ENCODE assay signal across 21 mouse cellular contexts in genomic region chr6:36060411-36060810, GRCm38 (mm10).
DNase-seq lines count a peak whose midpoint lies in the region; ATAC-seq and TF ChIP-seq lines count a peak whose summit lies in the region.
"Had no signal": no experiment of that assay in that cellular context is flagged by ENCODE, and none has a peak within 500 bp of the region (broad histone marks: within the 10 kb centered on the region; RNA-seq: fewer than 3 reads in every experiment).

No protein-coding gene starts in this region.

- H3K4me1 ChIP-seq in lung, embryonic 14.5 days (ENCODE audit: insufficient read depth) = no peaks in the 10 kb centered on the region
- H3K4me1 ChIP-seq in midbrain, embryonic 10.5 days = no peaks in the 10 kb centered on the region
- H3K4me1 ChIP-seq: embryonic facial prominence, embryonic 13.5 days; forebrain, embryonic 13.5 days; forebrain, embryonic 15.5 days had no signal

- H3K4me3 ChIP-seq in lung, embryonic 14.5 days (ENCODE audit: low read depth, low read length) = no peak overlapping the region
- H3K4me3 ChIP-seq in midbrain, embryonic 10.5 days = no peak overlapping the region
- H3K4me3 ChIP-seq: embryonic facial prominence, embryonic 13.5 days; forebrain, embryonic 13.5 days; forebrain, embryonic 15.5 days had no signal

- no peak overlapping the region for H3K9ac ChIP-seq in lung, embryonic 14.5 days
- H3K9ac ChIP-seq: embryonic facial prominence, embryonic 13.5 days; forebrain, embryonic 13.5 days; forebrain, embryonic 15.5 days; forebrain, postnatal 0 days had no signal

- TF ChIP-seq CTCF in lung, embryonic 14.5 days (IDR thresholded peaks at IDR 0.05; ENCODE audit: low read depth) = no peak

- ATAC-seq in lung, embryonic 14.5 days (ENCODE audit: insufficient read depth) = no peak
- ATAC-seq: activated CD4-positive, CD25-positive, alpha-beta regulatory T cell, adult 4 months; forebrain, embryonic 13.5 days; forebrain, embryonic 15.5 days; forebrain, postnatal 0 days; Patski had no signal

- H3K27ac ChIP-seq in lung, embryonic 14.5 days (ENCODE audit: low read depth) = no peak overlapping the region
- H3K27ac ChIP-seq in midbrain, embryonic 10.5 days (replicated peaks) = no peak overlapping the region
- H3K27ac ChIP-seq: embryonic facial prominence, embryonic 13.5 days; forebrain, embryonic 13.5 days; forebrain, embryonic 15.5 days had no signal

- no peaks in the 10 kb centered on the region for H3K9me3 ChIP-seq in lung, embryonic 14.5 days (ENCODE audit: low read depth, low read length)
- H3K9me3 ChIP-seq in midbrain, embryonic 10.5 days (replicated peaks) = no peaks in the 10 kb centered on the region
- H3K9me3 ChIP-seq: embryonic facial prominence, embryonic 13.5 days; forebrain, embryonic 13.5 days; forebrain, embryonic 15.5 days had no signal

- no peaks in the 10 kb centered on the region for H3K27me3 ChIP-seq in lung, embryonic 14.5 days (ENCODE audit: insufficient read depth, low read length)
- no peaks in the 10 kb centered on the region for H3K27me3 ChIP-seq in midbrain, embryonic 10.5 days (ENCODE audit: low read depth, poor library complexity, severe bottlenecking)
- H3K27me3 ChIP-seq: embryonic facial prominence, embryonic 13.5 days; forebrain, embryonic 13.5 days; forebrain, embryonic 15.5 days; Patski had no signal

- no peaks in the 10 kb centered on the region for H3K36me3 ChIP-seq in lung, embryonic 14.5 days (ENCODE audit: insufficient read depth)
- H3K36me3 ChIP-seq in midbrain, embryonic 10.5 days = no peaks in the 10 kb centered on the region
- H3K36me3 ChIP-seq: embryonic facial prominence, embryonic 13.5 days; forebrain, embryonic 15.5 days had no signal

- 62% methylated on average over 1 of the region's 1 CpGs for WGBS in lung, embryonic 14.5 days
- WGBS in midbrain, embryonic 10.5 days = 86% methylated on average over 1 of the region's 1 CpGs

- intact Hi-C loops in gastrocnemius, postnatal 14 days (cut with DNase I; ENCODE audit: low total_unique reads) = no loop called here

- peak; percentile 23 to 27 for DNase-seq in cerebellum, postnatal 14 days
- no peak for DNase-seq in cerebellum, adult 11-12 months
- DNase-seq in gastrocnemius, postnatal 14 days = peak; percentile 5
- no peak for DNase-seq in gastrocnemius, adult 18-20 months (ENCODE audit: low spot score)
- DNase-seq in lung, embryonic 14.5 days = peak; percentile 18
- no peak for DNase-seq in lung, postnatal 10 days
- DNase-seq in skeletal muscle tissue, adult 2 months (ENCODE audit: low read depth, low spot score) = peak; percentile 3
- no peak for DNase-seq in midbrain, embryonic 10.5 days (ENCODE audit: low spot score)
- DNase-seq: adrenal gland, adult 8-10 months; adrenal gland, postnatal 14 days; adrenal gland, postnatal 36 days; cerebellum, adult 11 months; cerebellum, adult 2 months; cerebellum, adult 9-10 months; cerebellum, postnatal 25 days; forebrain, postnatal 0 days had no signal

- no peak overlapping the region for H3K4me2 ChIP-seq in lung, embryonic 14.5 days
- H3K4me2 ChIP-seq: embryonic facial prominence, embryonic 13.5 days; forebrain, embryonic 13.5 days; forebrain, embryonic 15.5 days had no signal

Comparison
In these comparisons a context has a peak if more than half of its experiments do, and no peak if none do; other contexts are left out.
1. DNase-seq: peak in cerebellum, postnatal 14 days (2 of 2), gastrocnemius, postnatal 14 days (single experiment), lung, embryonic 14.5 days (single experiment) and skeletal muscle tissue, adult 2 months (single experiment); none in cerebellum, adult 11-12 months (single experiment), gastrocnemius, adult 18-20 months (single experiment), lung, postnatal 10 days (single experiment) and midbrain, embryonic 10.5 days (single experiment).